Mouse (Mus musculus) C2C12 (cell line): ENCODE measurements at regions not wholly inside any gene's neighbourhood (a gene's known extent, or its start where the extent isn't known, plus 50 kb on each side); places are given as distances from the start of the nearest gene placed in this dataset.

Source experiments
- CTCF ChIP-seq: IDR thresholded peaks from one replicate; pipeline ENCODE4 v1.5.1; 2011; ENCODE audit not compliant: control insufficient read depth, insufficient read depth, insufficient read length
- MAX ChIP-seq: IDR thresholded peaks from one replicate; pipeline ENCODE4 v1.6.1; 2011; ENCODE audit warnings: mild to moderate bottlenecking, control low read depth
- USF1 ChIP-seq: IDR thresholded peaks from one replicate; pipeline ENCODE4 v1.6.1; 2011; ENCODE audit warnings: low read depth, mild to moderate bottlenecking, control low read depth, moderate library complexity

DNA sequence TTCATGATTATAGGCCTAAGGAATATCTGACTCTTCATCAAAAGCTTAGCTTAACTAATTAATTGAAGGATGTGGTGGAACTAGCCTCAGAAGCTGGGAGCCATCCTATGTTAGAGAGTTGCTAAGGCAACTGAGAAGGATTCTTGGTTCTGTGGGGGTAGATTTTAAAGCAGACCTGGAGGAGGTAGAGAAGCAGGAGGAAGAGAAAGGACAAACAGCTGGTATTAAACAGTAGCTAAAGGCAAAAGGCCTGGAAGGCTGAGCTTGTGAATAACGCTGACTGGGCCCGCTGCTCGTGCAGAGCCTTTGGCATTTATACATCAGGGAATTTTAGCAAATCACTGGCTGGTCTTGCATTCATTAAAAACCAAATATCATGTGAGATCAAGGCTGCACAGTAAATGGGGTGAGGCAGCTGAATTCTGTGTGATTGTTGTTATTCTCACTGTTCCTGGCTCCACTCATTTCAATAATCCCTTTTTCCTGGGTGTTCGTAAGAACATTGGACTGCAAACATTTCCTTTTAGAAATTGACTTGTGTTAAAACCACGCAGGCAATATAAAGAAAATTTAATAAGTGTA lies 121.1 kb upstream of the B430305J03Rik start:
- TF ChIP-seq CTCF = no peak
- no peak for TF ChIP-seq MAX
- TF ChIP-seq USF1 = no peak
